Mouse (Mus musculus) heart, adult 18-20 months (tissue): ENCODE results near the gene Mapk1. TPM values are rescaled to one million over a fixed set of nuclear protein-coding genes. Genes with fewer than 3 reads are reported as not detected.
A peak's percentile ranks its signal among the peaks of the same experiment; 100 is the strongest.

ENCODE experiments used
- DNase-seq, 2 experiments: peaks; one replicate each; pipeline ENCODE4 v3.0.0; 2021 to 2022; ENCODE audit warnings: mixed read lengths in 1 of 2
- total RNA-seq, 2 experiments: library from RNA; stranded (reverse); gene quantifications; 2 replicates each; pipeline ENCODE4 v1.2.3; 2021

Mapk1 gene
- total RNA-seq, 2 experiments from 2014 or later = 94.8 to 112 TPM

DNA sequence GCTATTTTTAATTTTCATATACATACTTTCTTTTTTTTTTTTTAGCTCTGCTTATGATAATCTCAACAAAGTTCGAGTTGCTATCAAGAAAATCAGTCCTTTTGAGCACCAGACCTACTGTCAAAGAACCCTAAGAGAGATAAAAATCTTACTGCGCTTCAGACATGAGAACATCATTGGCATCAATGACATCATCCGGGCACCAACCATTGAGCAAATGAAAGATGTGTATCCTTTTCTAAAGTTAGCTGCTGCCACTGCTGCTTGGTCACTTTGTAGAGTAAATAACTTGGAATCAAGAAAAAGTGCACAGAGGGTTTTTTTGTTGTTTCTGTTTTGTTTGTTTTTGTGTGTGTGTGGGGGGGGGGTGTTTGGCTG, 32.7 kb downstream of the Mapk1 start:
- no peak for DNase-seq

- no peak for DNase-seq
Observed at GRCm38 (mm10) chr16:17018071-17018470, 34.9 kb downstream of the Mapk1 start.

GRCm38 (mm10) chr16:17024469-17025148, 41.4 kb downstream of the Mapk1 start:
- DNase-seq = peak; percentile 66 to 74

GRCm38 (mm10) chr16:17029971-17030695, 47.0 kb downstream of the Mapk1 start:
- DNase-seq = no peak

DNA sequence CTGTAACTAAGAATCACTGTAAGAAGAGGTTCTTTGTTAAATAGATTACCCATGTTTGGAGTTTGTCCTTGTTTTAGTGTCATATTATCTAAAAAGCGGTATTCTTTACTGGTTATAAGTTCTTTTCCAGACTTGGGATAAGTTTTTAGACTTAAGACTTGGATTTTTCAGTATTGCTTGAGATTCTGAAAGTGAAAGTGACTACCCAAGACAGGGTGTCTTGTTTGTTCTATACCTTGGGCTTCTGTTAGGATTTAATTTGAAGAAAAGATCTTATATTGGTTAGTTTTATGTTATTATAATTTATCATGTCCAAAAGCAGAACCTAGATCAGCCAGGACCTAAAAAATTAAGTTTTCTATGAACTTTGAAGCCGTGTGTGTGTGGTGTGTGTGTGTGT, 50.6 kb downstream of the Mapk1 start:
- no peak for DNase-seq

- no peak for DNase-seq
Observed at GRCm38 (mm10) chr16:17040716-17041115, 57.5 kb downstream of the Mapk1 start.

GRCm38 (mm10) chr16:17041417-17041816, 58.2 kb downstream of the Mapk1 start:
- no peak for DNase-seq

- peak; percentile 41 to 54 for DNase-seq
Observed at GRCm38 (mm10) chr16:17044320-17044719, 61.1 kb downstream of the Mapk1 start.

GRCm38 (mm10) chr16:17045287-17045686, 62.1 kb downstream of the Mapk1 start:
- DNase-seq = no peak

- DNase-seq = no peak
Observed at GRCm38 (mm10) chr16:17049886-17050285, 66.7 kb downstream of the Mapk1 start.

- no peak for DNase-seq
Observed at GRCm38 (mm10) chr16:17052087-17052486, 68.9 kb downstream of the Mapk1 start.

DNA sequence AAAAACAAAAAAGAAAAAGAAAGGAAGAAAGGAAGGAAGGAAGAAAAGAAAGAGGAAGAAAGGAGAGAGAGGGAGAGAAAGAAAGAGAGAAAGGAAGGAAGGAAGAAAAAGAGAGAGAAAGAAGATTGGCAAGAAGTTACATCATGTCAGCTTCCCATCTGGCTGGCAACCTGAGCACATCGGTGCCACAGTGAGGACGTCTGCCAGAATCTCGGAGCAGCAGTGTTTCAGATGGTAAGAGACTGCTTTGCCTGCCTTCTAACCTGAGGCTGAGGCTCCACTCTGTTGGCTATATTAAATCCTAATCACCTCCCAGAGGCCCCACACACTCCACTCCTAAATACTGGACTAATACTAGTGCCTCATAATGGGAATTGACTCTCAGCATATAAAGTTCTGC, 70.7 kb downstream of the Mapk1 start:
- DNase-seq = no peak

- no peak for DNase-seq
Observed at GRCm38 (mm10) chr16:17055584-17055983, 72.4 kb downstream of the Mapk1 start.

- DNase-seq = no peak
Observed at GRCm38 (mm10) chr16:17062338-17062737, 79.2 kb downstream of the Mapk1 start.

- no peak for DNase-seq
Observed at GRCm38 (mm10) chr16:17067552-17067951, 84.4 kb downstream of the Mapk1 start.

DNA sequence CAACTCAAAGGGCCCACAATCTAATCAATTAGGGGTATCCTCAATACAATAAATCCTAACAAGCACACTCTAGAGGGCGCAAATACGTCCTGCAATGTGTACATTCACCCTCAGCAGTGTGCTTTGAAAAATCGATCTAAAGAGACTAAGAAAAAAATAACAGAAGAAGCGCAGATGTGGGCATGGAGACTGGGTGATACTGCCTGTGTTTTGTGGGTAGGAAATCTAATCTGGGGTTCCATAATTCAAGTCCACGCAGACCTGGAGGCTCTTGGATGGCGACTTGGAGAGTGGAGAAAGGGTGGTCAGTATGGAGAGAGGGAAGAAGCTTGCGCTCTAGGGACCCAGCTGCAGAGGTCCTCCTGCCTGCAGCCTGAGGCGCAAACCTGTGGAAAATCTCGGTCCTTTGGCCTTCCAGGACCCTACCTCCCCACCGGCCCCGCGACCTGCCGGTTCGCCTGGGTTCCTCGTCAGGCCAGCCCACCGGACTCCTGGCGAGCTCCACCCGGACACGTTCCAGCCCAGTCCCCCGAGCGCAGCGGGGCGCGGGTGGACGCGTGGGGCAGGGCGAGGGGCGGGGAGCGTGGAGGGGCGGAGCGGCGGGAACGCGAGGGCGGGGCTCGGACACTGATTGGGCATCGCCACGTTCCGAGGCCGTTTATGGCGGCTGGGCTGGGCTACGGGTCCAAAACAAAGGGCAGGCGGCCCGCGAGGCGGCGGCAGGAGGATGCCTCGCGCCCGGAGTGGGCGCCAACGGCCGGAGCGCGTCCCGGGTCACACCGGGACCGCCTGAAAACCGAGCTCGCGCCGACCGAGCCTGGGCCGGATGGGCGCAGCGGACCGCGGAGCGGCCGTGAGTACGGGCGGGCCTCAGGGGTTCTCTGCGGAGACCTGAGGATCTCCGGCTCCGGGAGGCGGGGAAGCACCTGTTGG, 86.6 kb downstream of the Mapk1 start, which contains the start of gene Ypel1:
Ypel1 (plus strand) TSS at position 186 of the 933 bp plus-strand sequence.
- peak; percentile 90 to 91 for DNase-seq

GRCm38 (mm10) chr16:17070716-17071115, 87.5 kb downstream of the Mapk1 start:
- no peak for DNase-seq

GRCm38 (mm10) chr16:17073000-17073399, 89.8 kb downstream of the Mapk1 start:
- no peak for DNase-seq

GRCm38 (mm10) chr16:17076301-17076700, 93.1 kb downstream of the Mapk1 start:
- DNase-seq = no peak

DNA sequence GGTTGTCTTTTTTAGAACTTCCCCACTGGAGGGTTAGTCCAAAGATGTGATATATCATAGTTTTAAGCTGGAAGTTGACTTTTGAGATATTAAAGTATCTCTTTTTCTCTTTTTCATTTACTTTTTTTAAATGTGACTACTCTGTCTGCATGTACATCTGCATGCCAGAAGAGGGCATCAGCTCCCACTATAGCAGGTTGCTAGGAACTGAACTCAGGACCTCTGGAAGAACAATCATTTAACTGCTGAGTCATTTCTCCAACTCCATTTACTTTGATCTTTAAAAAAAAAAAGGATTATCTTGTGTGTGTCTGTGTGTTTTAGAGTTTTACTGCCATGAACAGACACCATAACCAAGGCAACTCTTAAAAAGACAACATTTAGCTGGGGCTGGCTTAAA, 93.7 kb downstream of the Mapk1 start:
- DNase-seq = no peak

- DNase-seq = peak in 1 of 2 experiments; percentile 28
Observed at GRCm38 (mm10) chr16:17078101-17078500, 94.9 kb downstream of the Mapk1 start.

- DNase-seq = no peak
Observed at GRCm38 (mm10) chr16:17082121-17082792, 99.1 kb downstream of the Mapk1 start.
